Mouse (Mus musculus): Measurements from ENCODE around the gene Ccnl2. TPM values are rescaled to one million over a fixed set of nuclear protein-coding genes. Genes with fewer than 3 reads are reported as not detected.

Gene Ccnl2
- polyA plus RNA-seq, 1 experiment from 2014 or later, result 103 TPM

GRCm38 (mm10) chr4:155847591-155848352 is 35.5 kb downstream of the Ccnl2 start:
- H3K4me2 ChIP-seq (ENCODE audit: low read length), result peak overlapping the region; percentile 83
- peaks cover 17% of the 10 kb centered on the region; the same call in 1 of the 2 replicates for H3K36me3 ChIP-seq (ENCODE audit: insufficient read depth, low read length)
- H3K4me1 ChIP-seq (replicated peaks; ENCODE audit: insufficient read depth, low read length), result peaks cover 17% of the 10 kb centered on the region
- ATAC-seq (replicated peaks; ENCODE audit: low FRiP score, low read depth) (peak; percentile 47), DNase-seq (ENCODE audit: low spot score) (peak; percentile 48)
- H3K27me3 ChIP-seq (ENCODE audit: insufficient read depth, low read length), result no peaks in the 10 kb centered on the region
- H3K9me3 ChIP-seq (replicated peaks; ENCODE audit: low read length), result no peaks in the 10 kb centered on the region
- peak overlapping the region; percentile 84 for H3K9ac ChIP-seq (ENCODE audit: low read depth, low read length)
- H3K27ac ChIP-seq, result peak overlapping the region; percentile 79
- TF ChIP-seq CTCF (IDR thresholded peaks at IDR 0.05; ENCODE audit: low read depth), result 0 out of 2 replicates have a peak, but pooled peaks have one; percentile 14
- H3K4me3 ChIP-seq (replicated peaks; ENCODE audit: low read depth, low read length), result peak overlapping the region; percentile 76
- WGBS, result 1% methylated on average over 62 of the region's 69 CpGs

GRCm38 (mm10) chr4:155848434-155849095 is 36.3 kb downstream of the Ccnl2 start:
- Histone ChIP-seq H3K4me3 (replicated peaks; ENCODE audit: low read depth, low read length) (peak overlapping the region; percentile 76), H3K36me3 (ENCODE audit: insufficient read depth, low read length) (peaks cover 10% of the 10 kb centered on the region; the same call in 1 of the 2 replicates), H3K27ac (peak overlapping the region; percentile 79; the same call in 1 of the 2 replicates), H3K4me1 (replicated peaks; ENCODE audit: insufficient read depth, low read length) (peaks cover 17% of the 10 kb centered on the region), H3K27me3 (ENCODE audit: insufficient read depth, low read length) (no peaks in the 10 kb centered on the region), H3K9me3 (replicated peaks; ENCODE audit: low read length) (no peaks in the 10 kb centered on the region), H3K9ac (ENCODE audit: low read depth, low read length) (peak overlapping the region; percentile 84), H3K4me2 (ENCODE audit: low read length) (peak overlapping the region; percentile 83)
- ATAC-seq (replicated peaks; ENCODE audit: low FRiP score, low read depth) (no peak), DNase-seq (ENCODE audit: low spot score) (no peak)
- TF ChIP-seq CTCF (IDR thresholded peaks at IDR 0.05; ENCODE audit: low read depth), result no peak
- WGBS, result 51% methylated on average over 7 of the region's 7 CpGs

- no peak for TF ChIP-seq CTCF (IDR thresholded peaks at IDR 0.05; ENCODE audit: low read depth)
- no peak overlapping the region for H3K4me2 ChIP-seq (ENCODE audit: low read length)
- WGBS, result 94% methylated on average over 2 of the region's 2 CpGs
- no peak for DNase-seq (ENCODE audit: low spot score)
- no peaks in the 10 kb centered on the region for H3K27me3 ChIP-seq (ENCODE audit: insufficient read depth, low read length)
- no peak overlapping the region for H3K9ac ChIP-seq (ENCODE audit: low read depth, low read length)
- no peaks in the 10 kb centered on the region for H3K9me3 ChIP-seq (replicated peaks; ENCODE audit: low read length)
- H3K36me3 ChIP-seq (ENCODE audit: insufficient read depth, low read length), result peaks cover 9% of the 10 kb centered on the region; the same call in 1 of the 2 replicates
- no peak for ATAC-seq (replicated peaks; ENCODE audit: low FRiP score, low read depth)
- H3K27ac ChIP-seq, result no peak overlapping the region
- H3K4me1 ChIP-seq (replicated peaks; ENCODE audit: insufficient read depth, low read length), result peaks cover 17% of the 10 kb centered on the region
- H3K4me3 ChIP-seq (replicated peaks; ENCODE audit: low read depth, low read length), result no peak overlapping the region
Observed at GRCm38 (mm10) chr4:155849391-155849790, 37.1 kb downstream of the Ccnl2 start.

GRCm38 (mm10) chr4:155849792-155850451 is 37.6 kb downstream of the Ccnl2 start:
- WGBS, result 90% methylated on average over 3 of the region's 3 CpGs

GRCm38 (mm10) chr4:155851368-155851767 is 39.1 kb downstream of the Ccnl2 start:
- Histone ChIP-seq H3K4me3 (replicated peaks; ENCODE audit: low read depth, low read length) (no peak overlapping the region), H3K4me2 (ENCODE audit: low read length) (no peak overlapping the region), H3K4me1 (replicated peaks; ENCODE audit: insufficient read depth, low read length) (peaks cover 17% of the 10 kb centered on the region), H3K27ac (no peak overlapping the region), H3K36me3 (ENCODE audit: insufficient read depth, low read length) (peaks cover 28% of the 10 kb centered on the region), H3K9ac (ENCODE audit: low read depth, low read length) (no peak overlapping the region), H3K27me3 (ENCODE audit: insufficient read depth, low read length) (no peaks in the 10 kb centered on the region), H3K9me3 (replicated peaks; ENCODE audit: low read length) (no peaks in the 10 kb centered on the region)
- 87% methylated on average over 3 of the region's 3 CpGs for WGBS
- ATAC-seq (replicated peaks; ENCODE audit: low FRiP score, low read depth), result no peak
- no peak for TF ChIP-seq CTCF (IDR thresholded peaks at IDR 0.05; ENCODE audit: low read depth)
- no peak for DNase-seq (ENCODE audit: low spot score)

More at GRCm38 (mm10) chr4:155849792-155850451, 37.6 kb downstream of the Ccnl2 start:
- no peaks in the 10 kb centered on the region for H3K27me3 ChIP-seq (ENCODE audit: insufficient read depth, low read length)
- no peak overlapping the region for H3K4me3 ChIP-seq (replicated peaks; ENCODE audit: low read depth, low read length)
- H3K27ac ChIP-seq, result no peak overlapping the region
- peaks cover 17% of the 10 kb centered on the region for H3K4me1 ChIP-seq (replicated peaks; ENCODE audit: insufficient read depth, low read length)
- H3K36me3 ChIP-seq (ENCODE audit: insufficient read depth, low read length), result peaks cover 14% of the 10 kb centered on the region; the same call in 1 of the 2 replicates
- DNase-seq (ENCODE audit: low spot score) (no peak), ATAC-seq (replicated peaks; ENCODE audit: low FRiP score, low read depth) (no peak)
- no peak overlapping the region for H3K4me2 ChIP-seq (ENCODE audit: low read length)
- H3K9ac ChIP-seq (ENCODE audit: low read depth, low read length), result no peak overlapping the region
- TF ChIP-seq CTCF (IDR thresholded peaks at IDR 0.05; ENCODE audit: low read depth), result no peak
- H3K9me3 ChIP-seq (replicated peaks; ENCODE audit: low read length), result no peaks in the 10 kb centered on the region

- no peaks in the 10 kb centered on the region for H3K9me3 ChIP-seq (replicated peaks; ENCODE audit: low read length)
- no peak overlapping the region for H3K9ac ChIP-seq (ENCODE audit: low read depth, low read length)
- H3K27me3 ChIP-seq (ENCODE audit: insufficient read depth, low read length), result no peaks in the 10 kb centered on the region
- H3K4me3 ChIP-seq (replicated peaks; ENCODE audit: low read depth, low read length), result no peak overlapping the region
- no peak for TF ChIP-seq CTCF (IDR thresholded peaks at IDR 0.05; ENCODE audit: low read depth)
- WGBS, result 73% methylated on average over 2 of the region's 2 CpGs
- no peak for ATAC-seq (replicated peaks; ENCODE audit: low FRiP score, low read depth)
- no peak for DNase-seq (ENCODE audit: low spot score)
- H3K36me3 ChIP-seq (ENCODE audit: insufficient read depth, low read length), result peaks cover 34% of the 10 kb centered on the region
- no peak overlapping the region for H3K27ac ChIP-seq
- no peak overlapping the region for H3K4me2 ChIP-seq (ENCODE audit: low read length)
- H3K4me1 ChIP-seq (replicated peaks; ENCODE audit: insufficient read depth, low read length), result peaks cover 12% of the 10 kb centered on the region
Observed at GRCm38 (mm10) chr4:155851951-155852411, 39.7 kb downstream of the Ccnl2 start.
